Mouse (Mus musculus) stomach, embryonic 14.5 days (tissue): ENCODE results near the gene Depp1. TPM values are rescaled to one million over a fixed set of nuclear protein-coding genes. Genes with fewer than 3 reads are reported as not detected.

ENCODE experiments used
- microRNA-seq: library from miRNA; unstranded; fragments of <30 nt; microRNA quantifications from one replicate; pipeline ENCODE4, GENCODE M21; 2016
- polyA plus RNA-seq: library from polyadenylated mRNA; unstranded; fragments of >200 nt; fragmentation: Nextera tagmentation; extraction: Ambion mirVana; gene quantifications from 2 replicates; pipeline ENCODE4 v1.2.1, GENCODE M21; 2014

The Depp1 gene
- polyA plus RNA-seq, 1 experiment from 2014 or later = 33.8 TPM

Small RNA genes lying within 50 kb of the gene (microRNA-seq; reads per million reads assigned to microRNA genes)
- not detected for gene Mir7043

Other genes starting within 250 kb of the Depp1 start
- 1.1 and 2.3 TPM in 2 replicates for gene Alox5, start 189.4 kb upstream of the Depp1 start, polyA plus RNA-seq
- not detected in 2 replicates for gene Olfr211, start 161.5 kb upstream of the Depp1 start, polyA plus RNA-seq
- not detected in 2 replicates for gene Olfr212, start 144.1 kb upstream of the Depp1 start, polyA plus RNA-seq
- not detected in 2 replicates for gene Olfr213, start 112.2 kb upstream of the Depp1 start, polyA plus RNA-seq
- 0.25 and 0.38 TPM in 2 replicates for gene Gm5580, start 99.5 kb upstream of the Depp1 start, polyA plus RNA-seq
- not detected in 2 replicates for gene Olfr214, start 96.4 kb upstream of the Depp1 start, polyA plus RNA-seq
- gene Olfr215, start 66.4 kb upstream of the Depp1 start, polyA plus RNA-seq = not detected in 2 replicates
- 170 and 178 TPM in 2 replicates for gene Zfp422, start 21.6 kb upstream of the Depp1 start, polyA plus RNA-seq
- gene Rassf4, start 23.3 kb downstream of the Depp1 start, polyA plus RNA-seq = 11.3 and 13.1 TPM in 2 replicates
- 0.06 and 0.07 TPM in 2 replicates for gene Tmem72, start 66.3 kb downstream of the Depp1 start, polyA plus RNA-seq